Mouse (Mus musculus) activated CD4-positive, CD25-positive, alpha-beta regulatory T cell (primary cell): ENCODE data around the gene Gm10775. TPM values are rescaled to one million over a fixed set of nuclear protein-coding genes. Genes with fewer than 3 reads are reported as not detected.

Experiments
- polyA plus RNA-seq, 2 experiments: library from polyadenylated mRNA; unstranded; fragments of 100-300 nt; shearing (Covaris generic); gene quantifications; one replicate each; pipeline ENCODE4 v1.2.1; 2017

Gene Gm10775
- not detected for polyA plus RNA-seq

GRCm38 (mm10) chr13:65259239-65259638 is at the start of gene Gm10775:
Gene Gm10775 (plus strand): TSS chr13:65259539.

DNA sequence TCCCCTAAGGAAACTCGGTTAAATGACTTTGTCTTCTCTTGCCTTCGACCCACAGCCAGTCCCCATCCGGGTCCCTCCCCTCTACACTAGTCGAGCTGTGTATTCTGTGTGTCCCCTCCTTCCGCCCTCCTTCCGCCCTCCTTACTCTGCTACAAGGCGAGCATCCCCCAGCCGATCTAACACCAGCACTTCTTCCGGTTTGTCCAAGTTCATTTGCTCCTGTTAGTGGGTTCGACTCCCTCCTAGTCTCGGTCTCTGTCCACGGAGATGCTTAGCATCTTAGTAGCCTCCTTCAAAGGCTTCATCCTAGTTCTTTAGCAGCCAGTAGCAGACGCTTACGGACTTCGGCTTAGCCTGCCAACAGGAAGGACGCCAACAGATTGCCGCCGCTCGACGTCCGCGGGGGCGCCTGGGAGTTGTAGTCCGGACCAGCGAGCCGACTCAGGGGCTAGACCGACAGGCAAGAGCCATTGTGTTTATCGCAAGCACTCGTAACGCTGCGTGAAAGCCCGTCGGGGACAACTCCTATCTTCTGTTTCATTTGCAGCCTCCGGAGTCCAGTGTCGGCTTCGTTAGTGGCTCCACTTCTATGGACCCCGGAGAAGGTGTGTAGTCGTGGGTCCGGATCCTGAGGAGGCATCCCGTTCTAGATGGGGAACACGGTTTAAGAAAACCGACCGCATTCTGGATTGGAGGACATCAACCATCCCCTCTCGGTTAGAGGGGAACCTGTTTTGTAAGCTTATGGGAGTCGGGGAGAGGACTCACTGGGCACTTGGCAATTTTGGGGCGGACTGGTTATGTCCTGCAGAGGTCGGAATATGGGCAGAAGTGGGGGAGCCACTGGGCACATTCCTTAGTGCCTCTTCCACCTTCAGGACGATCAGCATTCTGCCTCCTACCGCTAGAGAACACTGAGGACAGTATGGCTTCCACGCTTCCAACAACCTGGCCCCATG is 19.3 kb downstream of the Gm10775 start, which contains the start of gene Zfp369:
Zfp369 (plus strand) TSS at position 432 of the 959 bp plus-strand sequence.

Other genes with a start within 250 kb of the Gm10775 start
- gene Spata31d1c, start 226.5 kb upstream of the Gm10775 start, polyA plus RNA-seq, result not detected
- gene Prss47, start 206.8 kb upstream of the Gm10775 start, polyA plus RNA-seq, result not detected
- gene Mfsd14b, start 146.6 kb upstream of the Gm10775 start, polyA plus RNA-seq, result 10 to 100 TPM; 50.7 to 72.8 TPM
- not detected for gene Olfr465-ps1, start 121.5 kb upstream of the Gm10775 start, polyA plus RNA-seq
- gene Olfr466, start 109.3 kb upstream of the Gm10775 start, polyA plus RNA-seq, result under 1 TPM in 1 of 2 experiments, not detected in 1; 0.06 TPM
- gene Nlrp4f, start 53.6 kb upstream of the Gm10775 start, polyA plus RNA-seq, result not detected
- gene Zfp369, start 19.3 kb downstream of the Gm10775 start, polyA plus RNA-seq, result 10 to 100 TPM; 12.7 to 15.1 TPM